Mouse (Mus musculus): ENCODE results near the gene Trh.

GRCm38 (mm10) chr6:92246335-92246734 is 1.9 kb upstream of the Trh start:
- no peak for TF ChIP-seq POLR2A (IDR thresholded peaks at IDR 0.05; ENCODE audit: extremely low read depth, insufficient read depth, low read length)
- no peak for TF ChIP-seq CTCF (IDR thresholded peaks at IDR 0.05; ENCODE audit: low read depth, low read length)
